Mouse (Mus musculus) forebrain, embryonic 10.5 days (tissue): ENCODE data around the gene Supt6. TPM values are rescaled to one million over a fixed set of nuclear protein-coding genes. Genes with fewer than 3 reads are reported as not detected.

ENCODE experiments used
- DNase-seq: peaks from one replicate; pipeline ENCODE4 v3.0.0-alpha.2; 2017; ENCODE audit warnings: low spot score; ENCODE audit errors: extremely low spot score
- H3K27ac ChIP-seq: fragments of 300-500 bp; sonication (generic); 2 replicates; pipeline ENCODE4 v1.5.1; 2016; ENCODE audit warnings: mild to moderate bottlenecking
- H3K27me3 ChIP-seq: fragments of 300-500 bp; sonication (generic); 2 replicates; pipeline ENCODE4 v1.6.1; 2016; ENCODE audit warnings: mild to moderate bottlenecking; ENCODE audit not compliant: poor library complexity, severe bottlenecking
- H3K36me3 ChIP-seq: fragments of 300-500 bp; sonication (generic); replicated peaks from 2 replicates; pipeline ENCODE4 v1.6.1; 2016; ENCODE audit warnings: mild to moderate bottlenecking, moderate library complexity
- H3K4me1 ChIP-seq: fragments of 300-500 bp; sonication (generic); 2 replicates; pipeline ENCODE4 v1.6.1; 2016
- H3K4me3 ChIP-seq: fragments of 300-500 bp; sonication (generic); 2 replicates; pipeline ENCODE4 v1.5.1; 2016; ENCODE audit warnings: mild to moderate bottlenecking, moderate library complexity
- H3K9me3 ChIP-seq: fragments of 300-500 bp; sonication (generic); 2 replicates; pipeline ENCODE4 v1.6.1; 2016; ENCODE audit warnings: mild to moderate bottlenecking, moderate library complexity
- WGBS: fragments of 180-500 bp; shearing (Covaris S2); methylation state at CpG from one replicate; pipeline ENCODE4 v1.1.7; 2016; 5-methylcytosine and 5-hydroxymethylcytosine counted together
- polyA plus RNA-seq: library from polyadenylated mRNA; unstranded; fragments of >200 nt; fragmentation: Nextera tagmentation; extraction: Ambion mirVana; gene quantifications from 2 replicates; pipeline ENCODE4 v1.2.1, GENCODE M21; 2016

Gene Supt6
- polyA plus RNA-seq, 1 experiment from 2014 or later = 39.2 TPM

DNA sequence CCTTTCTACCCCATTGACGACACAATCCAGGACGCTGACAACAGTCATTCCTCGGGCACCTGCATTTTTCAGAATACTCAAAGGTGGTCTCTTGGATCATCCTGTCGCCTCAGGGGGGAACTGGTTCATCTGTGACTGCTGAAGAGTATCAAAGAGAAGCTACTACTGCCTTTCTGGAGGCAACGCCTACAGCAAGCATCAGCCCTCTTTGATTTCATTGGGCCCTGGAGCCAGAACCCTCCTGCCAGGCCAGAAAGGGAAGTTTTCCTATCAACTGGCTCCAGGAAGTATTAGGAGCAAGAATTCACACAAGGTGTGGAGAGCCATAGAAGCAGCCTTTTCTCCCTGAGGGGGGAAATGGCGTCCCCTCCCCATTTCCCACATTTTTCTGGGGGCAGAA is 79.1 kb downstream of the Supt6 start:
- H3K36me3 ChIP-seq = peaks cover 27% of the 10 kb centered on the region
- WGBS = 70% methylated on average over 6 of the region's 6 CpGs
- H3K27ac ChIP-seq = peak overlapping the region; percentile 99
- H3K9me3 ChIP-seq = no peaks in the 10 kb centered on the region
- peak overlapping the region; percentile 100; the same call in 1 of the 2 replicates for H3K4me3 ChIP-seq
- peaks cover 17% of the 10 kb centered on the region for H3K27me3 ChIP-seq
- H3K4me1 ChIP-seq = peaks cover 51% of the 10 kb centered on the region
- no peak for DNase-seq

DNA sequence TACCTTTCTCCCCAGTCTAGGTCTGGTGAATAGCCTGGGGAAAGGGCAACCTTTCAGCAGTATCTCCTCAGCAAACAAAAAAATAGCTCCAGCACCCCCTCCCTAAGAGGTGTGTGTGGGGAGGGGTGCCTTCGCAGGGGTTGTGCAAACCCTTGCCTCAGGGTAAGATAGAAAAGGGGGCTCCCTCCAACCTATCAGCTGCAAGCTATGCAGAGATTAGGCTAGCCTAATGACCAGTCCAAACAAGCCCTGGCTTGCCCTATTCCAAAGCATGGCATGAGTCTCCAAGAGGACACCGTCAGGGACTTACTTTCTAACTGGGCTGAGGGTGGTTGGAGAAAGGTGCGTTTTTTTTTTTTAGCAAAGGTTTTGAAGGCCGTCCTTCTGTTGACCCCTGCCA is 79.6 kb downstream of the Supt6 start:
- H3K4me1 ChIP-seq = peaks cover 54% of the 10 kb centered on the region
- H3K36me3 ChIP-seq = peaks cover 31% of the 10 kb centered on the region
- WGBS = 37% methylated on average over 4 of the region's 4 CpGs

DNA sequence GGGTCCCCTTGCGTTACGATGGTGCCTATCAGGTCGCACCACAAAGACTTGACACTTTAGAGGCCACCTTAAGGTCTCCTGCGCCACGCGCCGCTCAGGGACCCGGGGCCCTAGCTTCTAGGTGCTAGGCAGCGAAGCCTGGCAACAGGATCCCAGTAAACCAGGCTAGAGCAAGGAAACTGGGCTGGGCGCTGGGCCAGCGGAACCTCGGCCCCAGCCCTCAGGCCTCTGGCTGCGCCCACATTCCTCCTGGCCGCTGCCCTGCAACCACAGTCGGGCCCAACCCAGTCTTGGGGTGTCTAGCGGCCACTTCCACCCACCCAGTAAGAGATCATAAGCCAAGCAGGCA is 80.1 kb downstream of the Supt6 start:
- Histone ChIP-seq H3K36me3 (peaks cover 31% of the 10 kb centered on the region), H3K4me3 (peak overlapping the region; percentile 100), H3K27ac (peak overlapping the region; percentile 99), H3K9me3 (no peaks in the 10 kb centered on the region), H3K27me3 (peaks cover 17% of the 10 kb centered on the region), H3K4me1 (peaks cover 56% of the 10 kb centered on the region)
- no peak for DNase-seq
- 2% methylated on average over 16 of the region's 16 CpGs for WGBS

More for the DNA sequence above, 79.6 kb downstream of the Supt6 start:
- H3K4me3 ChIP-seq = peak overlapping the region; percentile 100
- no peaks in the 10 kb centered on the region for H3K9me3 ChIP-seq
- H3K27ac ChIP-seq = peak overlapping the region; percentile 99
- peaks cover 17% of the 10 kb centered on the region for H3K27me3 ChIP-seq
- DNase-seq = no peak

DNA sequence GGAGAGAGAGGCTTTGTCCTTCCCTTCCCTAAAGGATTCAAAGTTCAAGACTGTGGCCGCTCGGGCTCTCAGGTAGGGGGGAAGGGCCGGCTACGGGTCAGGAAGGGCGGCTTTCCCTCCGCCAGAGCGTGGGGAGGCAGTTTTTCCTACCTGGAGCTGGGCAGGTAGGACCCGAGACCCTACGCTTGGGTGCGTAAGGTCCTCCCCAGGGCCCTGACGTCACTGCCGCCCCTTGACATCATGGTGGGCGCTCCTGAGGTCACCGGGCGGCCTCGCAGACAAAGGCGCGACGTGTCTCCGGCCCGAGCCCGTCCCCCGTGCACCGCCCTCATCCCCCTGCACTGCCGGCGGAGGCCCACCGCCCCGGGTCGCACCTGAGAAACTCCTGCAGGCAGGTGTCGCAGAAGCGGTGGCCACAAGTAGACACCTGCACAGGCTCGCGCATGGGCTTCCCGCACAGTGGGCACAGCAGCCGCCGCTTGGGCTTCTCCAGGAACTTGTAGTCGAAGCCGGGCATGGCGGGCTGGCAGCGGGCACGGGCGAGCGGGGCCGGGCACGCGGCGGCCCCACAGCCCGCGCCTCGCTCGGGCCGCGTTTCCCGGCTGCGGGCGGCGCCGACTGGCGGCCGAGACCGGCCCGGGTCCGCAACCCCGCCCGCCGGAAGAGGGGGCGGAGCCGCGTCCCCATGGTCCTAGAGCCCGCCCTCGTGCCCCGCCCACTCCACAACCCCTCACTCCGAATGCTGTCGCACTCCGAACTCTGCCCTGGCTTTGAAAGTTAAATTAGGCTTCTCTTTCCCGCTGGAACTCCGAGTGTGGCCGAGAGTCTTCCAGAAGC is 80.6 kb downstream of the Supt6 start, which contains the start of gene Traf4:
Traf4 (minus strand) TSS at position 666 of the 837 bp plus-strand sequence.
- Histone ChIP-seq H3K4me3 (peak within 1 kb of the TSS; percentile 100), H3K4me1 (peaks cover 56% of the 10 kb centered on the region), H3K27ac (peak within 1 kb of the TSS; percentile 99), H3K27me3 (peaks cover 17% of the 10 kb centered on the region), H3K36me3 (peaks cover 37% of the 10 kb centered on the region), H3K9me3 (no peaks in the 10 kb centered on the region)
- peak; percentile 85 for DNase-seq
- WGBS = under 1% methylated on average over 78 of the region's 78 CpGs

DNA sequence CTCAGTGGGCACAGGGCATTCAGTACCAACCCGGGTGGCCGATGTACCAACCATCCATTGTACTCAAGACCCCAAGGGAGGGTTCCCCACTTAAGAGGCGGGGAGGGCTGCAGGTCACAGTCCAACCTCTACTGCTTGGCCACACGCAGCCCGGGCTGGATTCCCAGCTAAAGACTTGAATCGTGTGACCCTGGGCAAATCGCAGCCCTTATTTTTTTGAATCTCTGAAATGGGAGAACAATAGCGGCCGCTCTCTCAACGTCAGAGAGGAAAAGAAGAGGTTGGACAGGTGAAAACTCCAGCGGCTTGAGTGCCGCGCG is 81.2 kb downstream of the Supt6 start:
- Histone ChIP-seq H3K36me3 (peaks cover 43% of the 10 kb centered on the region), H3K27me3 (peaks cover 17% of the 10 kb centered on the region), H3K4me1 (peaks cover 60% of the 10 kb centered on the region), H3K9me3 (no peaks in the 10 kb centered on the region), H3K4me3 (peak overlapping the region; percentile 100), H3K27ac (peak overlapping the region; percentile 99)
- WGBS = under 1% methylated on average over 14 of the region's 14 CpGs
- no peak for DNase-seq

DNA sequence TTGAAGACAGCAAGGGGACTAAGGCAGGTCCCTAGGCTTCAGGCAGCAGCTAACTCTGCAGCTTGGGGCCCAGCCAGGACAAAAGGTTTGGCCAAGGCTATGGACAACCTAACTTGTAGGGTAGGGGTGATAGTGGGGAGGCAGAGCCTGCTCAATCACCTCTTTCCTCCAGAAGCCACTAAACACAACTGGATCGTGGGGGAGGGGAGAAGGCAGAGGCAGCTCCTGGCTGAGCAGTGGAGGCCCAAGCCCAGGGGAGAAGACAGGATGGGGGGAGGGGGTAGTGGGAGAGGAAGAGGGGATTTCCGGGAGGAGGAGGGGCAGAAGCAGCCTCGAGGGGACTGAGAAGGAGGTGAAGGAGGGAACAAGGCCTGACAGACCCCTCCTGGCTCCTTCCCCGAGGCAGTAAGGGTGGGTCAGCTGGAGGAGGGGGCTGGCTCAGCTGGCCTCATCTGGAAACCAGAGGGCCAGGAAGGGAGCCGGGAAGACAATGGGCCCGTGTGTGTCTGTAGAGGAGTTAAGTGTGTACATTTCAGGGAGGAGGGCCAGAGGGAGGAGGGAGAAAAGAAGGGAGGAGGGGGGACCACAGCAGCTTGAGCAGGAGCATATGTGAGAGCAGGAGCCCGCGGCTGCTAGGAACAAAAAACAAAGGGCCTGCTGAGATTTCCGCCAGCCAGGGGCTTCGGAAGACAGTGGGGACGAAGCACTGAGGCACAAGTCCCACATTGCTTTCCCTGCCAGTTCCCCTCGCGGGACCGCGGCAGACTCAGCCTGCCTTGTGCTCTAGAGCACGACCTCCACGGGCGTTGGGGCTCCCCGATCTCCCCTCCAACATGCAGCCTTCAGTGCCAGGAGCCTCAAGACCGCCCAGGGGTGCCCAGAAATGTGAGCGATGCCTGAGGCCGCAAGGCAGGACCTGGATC is 81.8 kb downstream of the Supt6 start:
- Histone ChIP-seq H3K9me3 (no peaks in the 10 kb centered on the region), H3K4me1 (peaks cover 61% of the 10 kb centered on the region), H3K27me3 (peaks cover 17% of the 10 kb centered on the region), H3K27ac (peak overlapping the region; percentile 99), H3K4me3 (peak overlapping the region; percentile 100), H3K36me3 (peaks cover 49% of the 10 kb centered on the region)
- DNase-seq = peak; percentile 83
- 0% methylated on average over 22 of the region's 22 CpGs for WGBS

DNA sequence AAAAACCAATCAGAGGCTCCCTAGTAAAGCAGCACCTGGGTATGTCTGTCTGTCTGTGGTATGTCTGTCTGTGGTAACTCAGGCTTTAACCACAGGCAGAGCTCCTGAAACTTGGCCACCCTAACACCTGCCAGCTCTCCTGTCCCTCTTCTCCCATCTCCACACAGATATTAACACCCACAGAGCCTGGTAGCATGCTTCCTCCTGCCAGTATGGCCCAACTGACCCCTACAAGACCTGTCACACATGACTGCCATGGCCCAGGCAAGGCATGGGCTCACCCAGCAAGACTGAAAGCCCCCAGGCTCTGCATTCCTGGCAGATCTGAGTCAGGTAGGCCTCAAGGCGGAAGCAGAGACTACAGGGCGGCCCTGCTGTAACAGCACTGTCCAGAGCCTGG is 82.7 kb downstream of the Supt6 start:
- H3K4me1 ChIP-seq = peaks cover 58% of the 10 kb centered on the region
- peak overlapping the region; percentile 99 for H3K27ac ChIP-seq
- peak overlapping the region; percentile 100 for H3K4me3 ChIP-seq
- DNase-seq = no peak
- 73% methylated on average over 2 of the region's 2 CpGs for WGBS
- peaks cover 17% of the 10 kb centered on the region for H3K27me3 ChIP-seq
- H3K9me3 ChIP-seq = no peaks in the 10 kb centered on the region
- peaks cover 58% of the 10 kb centered on the region for H3K36me3 ChIP-seq

DNA sequence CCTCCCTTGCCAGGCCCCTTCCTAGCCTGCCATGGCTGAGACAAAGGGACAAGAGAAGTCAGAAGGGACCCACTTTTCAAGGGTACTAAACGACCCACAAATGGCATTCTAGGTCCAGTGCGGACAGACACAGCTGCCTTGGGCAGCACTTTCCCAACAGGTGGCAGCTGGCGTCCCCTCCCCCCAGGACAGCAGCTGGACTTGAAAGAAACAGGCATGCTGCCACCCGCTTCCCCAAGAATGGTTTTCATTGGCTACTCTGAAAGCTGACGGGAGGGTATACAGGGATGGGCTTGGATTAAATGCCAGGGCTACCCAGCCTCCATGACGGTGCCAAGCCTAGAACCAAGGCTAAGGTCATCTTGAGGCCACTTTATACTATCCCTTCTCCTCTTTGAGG is 83.3 kb downstream of the Supt6 start:
- Histone ChIP-seq H3K27ac (peak overlapping the region; percentile 99), H3K27me3 (peaks cover 14% of the 10 kb centered on the region), H3K9me3 (no peaks in the 10 kb centered on the region), H3K4me3 (peak overlapping the region; percentile 100), H3K36me3 (peaks cover 63% of the 10 kb centered on the region), H3K4me1 (peaks cover 63% of the 10 kb centered on the region)
- no peak for DNase-seq
- WGBS = 79% methylated on average over 6 of the region's 6 CpGs

DNA sequence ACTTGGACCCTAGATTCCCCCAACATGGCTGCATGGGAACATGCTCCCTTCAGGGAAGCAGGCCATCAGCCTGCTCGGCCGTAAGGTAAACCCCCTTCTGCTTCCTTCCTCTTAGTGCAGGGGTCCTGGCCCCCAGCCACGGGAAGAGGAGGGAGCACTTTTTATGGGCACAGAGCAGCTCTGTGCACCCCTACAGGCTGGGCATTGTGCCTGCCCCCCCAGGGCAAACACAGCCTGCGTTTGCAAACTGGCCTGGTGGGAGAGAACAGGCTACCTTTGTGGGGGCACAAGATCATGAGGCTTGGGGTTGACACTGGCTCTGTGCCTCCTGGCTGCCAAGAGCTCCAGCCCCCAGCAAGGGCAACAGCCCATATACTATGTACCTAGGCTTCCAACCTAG is 83.8 kb downstream of the Supt6 start:
- no peaks in the 10 kb centered on the region for H3K9me3 ChIP-seq
- H3K4me1 ChIP-seq = peaks cover 62% of the 10 kb centered on the region
- DNase-seq = no peak
- H3K4me3 ChIP-seq = peak overlapping the region; percentile 100
- peaks cover 9% of the 10 kb centered on the region for H3K27me3 ChIP-seq
- H3K27ac ChIP-seq = peak overlapping the region; percentile 99
- H3K36me3 ChIP-seq = peaks cover 68% of the 10 kb centered on the region
- 72% methylated on average over 4 of the region's 4 CpGs for WGBS

DNA sequence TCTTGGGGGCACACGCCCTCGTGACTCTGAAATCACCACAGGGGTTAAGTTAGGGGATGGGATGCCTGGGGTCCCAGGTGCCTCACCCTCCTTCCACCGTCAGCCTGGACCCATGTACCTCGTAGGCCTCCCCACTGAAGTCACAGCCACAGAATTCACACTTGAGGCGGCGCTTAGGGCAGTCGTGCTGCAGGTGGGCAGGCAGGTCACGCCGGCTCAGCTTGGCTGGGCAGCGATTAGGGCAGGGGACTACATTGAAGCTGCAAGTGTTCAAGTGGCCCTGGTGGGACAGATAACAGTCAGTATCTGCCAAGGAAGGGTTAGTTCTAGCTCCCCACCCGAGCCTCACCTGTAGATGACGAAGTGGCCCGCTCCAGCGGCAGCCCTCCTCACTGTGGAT is 84.6 kb downstream of the Supt6 start:
- DNase-seq = no peak
- WGBS = 94% methylated on average over 14 of the region's 14 CpGs
- no peaks in the 10 kb centered on the region for H3K9me3 ChIP-seq
- H3K27ac ChIP-seq = no peak overlapping the region
- peaks cover 76% of the 10 kb centered on the region for H3K36me3 ChIP-seq
- H3K27me3 ChIP-seq = peaks cover 1% of the 10 kb centered on the region; the same call in 1 of the 2 replicates
- H3K4me1 ChIP-seq = peaks cover 54% of the 10 kb centered on the region
- H3K4me3 ChIP-seq = no peak overlapping the region

DNA sequence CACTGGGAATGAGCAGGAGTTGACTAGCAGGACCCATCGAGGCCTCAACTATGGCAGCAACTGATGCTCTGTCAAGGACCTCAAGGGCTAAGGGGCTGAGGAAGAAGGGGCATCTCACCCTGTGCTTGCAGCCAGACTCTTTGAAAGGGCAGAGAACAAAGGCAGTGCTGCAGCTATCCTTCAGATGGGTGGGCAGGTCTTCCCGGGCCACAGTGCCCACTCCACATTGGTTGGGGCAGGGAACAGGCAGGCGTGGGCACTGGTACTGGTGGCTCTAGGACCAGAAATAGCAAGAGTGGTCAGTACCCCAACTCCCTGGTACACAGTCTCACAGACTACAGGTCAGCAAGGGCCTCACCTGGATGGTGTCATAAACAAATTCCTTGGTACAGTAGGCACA is 85.1 kb downstream of the Supt6 start:
- DNase-seq = no peak
- peaks cover 81% of the 10 kb centered on the region for H3K36me3 ChIP-seq
- no peak overlapping the region for H3K27ac ChIP-seq
- H3K27me3 ChIP-seq = no peaks in the 10 kb centered on the region
- H3K9me3 ChIP-seq = no peaks in the 10 kb centered on the region
- H3K4me3 ChIP-seq = no peak overlapping the region; the same call in 1 of the 2 replicates
- peaks cover 49% of the 10 kb centered on the region for H3K4me1 ChIP-seq
- 93% methylated on average over 3 of the region's 3 CpGs for WGBS

DNA sequence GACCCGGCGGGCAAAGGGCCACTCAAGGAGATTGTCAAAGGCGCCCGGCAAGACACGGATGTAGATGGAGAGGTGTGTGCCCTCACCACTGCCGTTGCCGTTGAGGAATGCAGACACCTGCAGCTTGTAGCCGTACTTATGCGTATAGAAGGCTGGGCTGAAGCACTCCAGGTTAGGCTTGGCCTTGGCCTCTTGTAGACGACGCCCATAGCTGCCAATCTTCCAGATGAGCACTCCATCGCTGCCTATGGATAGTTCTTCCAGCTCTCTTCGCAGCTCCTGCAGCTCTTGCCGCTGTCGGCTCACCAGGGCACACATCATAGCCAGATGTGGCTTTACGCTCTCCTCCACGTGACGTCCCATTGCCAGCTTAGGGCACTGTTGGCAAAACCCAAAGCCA is 85.6 kb downstream of the Supt6 start:
- H3K9me3 ChIP-seq = no peaks in the 10 kb centered on the region
- H3K4me1 ChIP-seq = peaks cover 46% of the 10 kb centered on the region
- peaks cover 86% of the 10 kb centered on the region for H3K36me3 ChIP-seq
- peak overlapping the region; percentile 7; the same call in 1 of the 2 replicates for H3K4me3 ChIP-seq
- 94% methylated on average over 18 of the region's 18 CpGs for WGBS
- no peaks in the 10 kb centered on the region for H3K27me3 ChIP-seq
- DNase-seq = no peak
- H3K27ac ChIP-seq = no peak overlapping the region

DNA sequence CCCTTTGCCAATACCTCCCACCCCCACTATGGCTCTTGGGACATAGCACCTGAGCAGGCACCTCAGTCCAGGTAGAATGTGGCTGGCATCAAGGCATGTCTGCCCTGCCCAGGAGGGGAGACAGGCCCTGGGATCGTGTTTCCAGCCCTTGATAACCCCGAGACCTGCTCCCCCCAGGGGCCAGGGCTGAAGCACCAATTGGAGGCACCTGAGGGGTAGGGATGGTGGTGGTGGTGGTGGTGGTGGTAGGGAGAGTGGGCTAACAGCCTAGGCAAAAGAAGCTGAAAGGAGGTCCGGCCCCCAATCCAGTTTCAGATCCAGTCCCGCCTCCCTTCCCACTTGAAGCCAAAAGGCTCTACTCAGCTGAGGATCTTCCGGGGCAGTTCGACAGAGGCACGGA is 86.2 kb downstream of the Supt6 start:
- no peaks in the 10 kb centered on the region for H3K9me3 ChIP-seq
- no peak overlapping the region for H3K27ac ChIP-seq
- no peaks in the 10 kb centered on the region for H3K27me3 ChIP-seq
- 82% methylated on average over 7 of the region's 7 CpGs for WGBS
- peaks cover 46% of the 10 kb centered on the region for H3K4me1 ChIP-seq
- H3K36me3 ChIP-seq = peaks cover 93% of the 10 kb centered on the region
- DNase-seq = no peak
- H3K4me3 ChIP-seq = no peak overlapping the region
